Mouse (Mus musculus) testis, postnatal 14 days (tissue): ENCODE results near the gene Olfr844.

Source experiments
- DNase-seq: peaks from one replicate; pipeline ENCODE4 v3.0.0; 2021; ENCODE audit warnings: low spot score

The Olfr844 gene

DNA sequence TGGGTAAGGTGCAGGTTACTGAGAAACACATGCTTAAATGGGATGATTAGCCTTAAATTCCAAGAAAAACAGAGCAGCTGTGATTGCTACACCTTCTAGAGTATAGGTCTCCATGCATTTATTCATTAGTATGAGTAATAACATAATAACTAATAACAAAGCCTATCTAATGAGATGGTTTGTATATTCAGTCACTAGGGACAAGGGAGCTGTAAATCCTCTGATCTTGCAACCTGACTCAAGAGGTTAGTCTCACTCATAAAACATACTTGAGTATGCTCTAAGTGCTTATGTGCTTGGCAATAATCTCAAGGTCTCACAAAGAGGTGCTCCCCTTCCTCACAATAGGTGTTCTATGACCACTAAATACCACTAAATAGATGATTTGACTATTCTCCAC is at the start of gene Olfr844:
TSS of gene Olfr844 (plus strand) at position 301 of the 400 bp plus-strand sequence.
- no peak for DNase-seq

- no peak for DNase-seq
Observed at GRCm38 (mm10) chr9:19336157-19336556, 20.0 kb downstream of the Olfr844 start, which contains the start of gene Olfr845. Gene Olfr845, plus strand, starts transcription at chr9:19336457.

DNA sequence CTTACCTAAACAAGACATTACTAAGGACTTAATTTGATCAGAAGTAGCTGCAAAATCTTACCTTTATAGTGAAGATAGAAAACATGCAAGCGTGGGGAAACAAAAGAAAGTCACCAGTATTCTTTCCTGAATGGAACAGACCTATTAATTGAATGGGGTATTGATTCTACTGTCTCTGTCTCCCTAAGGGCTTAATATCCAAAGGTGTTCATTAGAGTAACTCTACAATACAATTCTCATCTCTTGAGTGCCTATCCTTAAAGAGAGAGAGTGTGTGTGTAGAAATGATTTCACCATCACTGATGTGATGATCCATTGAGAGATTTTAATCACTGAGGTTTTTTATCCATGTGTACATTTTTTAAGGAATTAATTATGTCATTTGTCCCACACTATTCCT is 47.8 kb downstream of the Olfr844 start, which contains the start of gene Olfr846:
TSS of gene Olfr846 (minus strand) at position 101 of the 400 bp plus-strand sequence.
- no peak for DNase-seq
